Mouse (Mus musculus) liver, adult 2 months (tissue): ENCODE measurements around the gene Gm13101. TPM values are rescaled to one million over a fixed set of nuclear protein-coding genes. Genes with fewer than 3 reads are reported as not detected.
"Not testable (repeated sequence)": the region's sequence is repeated elsewhere in the genome, so short reads cannot be mapped to it uniquely, and the experiment has no call there.

Experiments used
- DNase-seq: peaks from one replicate; pipeline ENCODE4 v3.0.0-alpha.2; 2011; ENCODE audit warnings: low read depth, low spot score; ENCODE audit errors: extremely low read depth
- H3K27ac ChIP-seq: fragments of 200-500 bp; replicated peaks from 2 replicates; pipeline ENCODE4 v1.5.1; 2012; ENCODE audit warnings: low read depth, mild to moderate bottlenecking, control low read depth, inconsistent platforms, low read length; ENCODE audit not compliant: insufficient read depth
- H3K27me3 ChIP-seq: fragments of 200-500 bp; 2 replicates; pipeline ENCODE4 v1.6.1; 2012; ENCODE audit warnings: mild to moderate bottlenecking, moderate library complexity, low read length, inconsistent platforms; ENCODE audit not compliant: control insufficient read depth, insufficient read depth
- H3K36me3 ChIP-seq: fragments of 200-500 bp; 2 replicates; pipeline ENCODE4 v1.6.1; 2012; ENCODE audit warnings: low read length, inconsistent platforms; ENCODE audit not compliant: control insufficient read depth, insufficient read depth
- H3K4me1 ChIP-seq: fragments of 200-500 bp; 2 replicates; pipeline ENCODE4 v1.6.1; 2011; ENCODE audit warnings: low read length; ENCODE audit not compliant: control insufficient read depth, insufficient read depth
- H3K4me3 ChIP-seq: fragments of 200-500 bp; 2 replicates; pipeline ENCODE4 v1.5.1; 2011; ENCODE audit warnings: low read depth, mild to moderate bottlenecking, control low read depth, low read length, moderate library complexity; ENCODE audit not compliant: insufficient read depth
- H3K79me2 ChIP-seq: fragments of 200-500 bp; 2 replicates; pipeline ENCODE4 v1.6.1; 2012; ENCODE audit warnings: inconsistent platforms, mild to moderate bottlenecking, low read length, moderate library complexity; ENCODE audit not compliant: control insufficient read depth, insufficient read depth
- H3K9ac ChIP-seq: fragments of 200-500 bp; 2 replicates; pipeline ENCODE4 v1.6.1; 2012; ENCODE audit warnings: low read depth, mild to moderate bottlenecking, control low read depth, inconsistent platforms, low read length
- WGBS: fragments of 180-500 bp; shearing (Covaris S2); methylation state at CpG from one replicate; pipeline ENCODE4 v1.1.7; 2018; 5-methylcytosine and 5-hydroxymethylcytosine counted together
- polyA plus RNA-seq: library from polyadenylated mRNA; depleted of rRNA; stranded (reverse); fragments of >200 nt; gene quantifications from 2 replicates; pipeline ENCODE4 v1.2.3, GENCODE M21; 2012; rRNA removed
- total RNA-seq: library from RNA; depleted of rRNA; stranded (reverse); fragments of >200 nt; gene quantifications from 2 replicates; pipeline ENCODE4 v1.2.3, GENCODE M21; 2014; rRNA removed

Gene Gm13101
- total RNA-seq (not detected in 2 replicates), polyA plus RNA-seq (not detected in 2 replicates)

DNA sequence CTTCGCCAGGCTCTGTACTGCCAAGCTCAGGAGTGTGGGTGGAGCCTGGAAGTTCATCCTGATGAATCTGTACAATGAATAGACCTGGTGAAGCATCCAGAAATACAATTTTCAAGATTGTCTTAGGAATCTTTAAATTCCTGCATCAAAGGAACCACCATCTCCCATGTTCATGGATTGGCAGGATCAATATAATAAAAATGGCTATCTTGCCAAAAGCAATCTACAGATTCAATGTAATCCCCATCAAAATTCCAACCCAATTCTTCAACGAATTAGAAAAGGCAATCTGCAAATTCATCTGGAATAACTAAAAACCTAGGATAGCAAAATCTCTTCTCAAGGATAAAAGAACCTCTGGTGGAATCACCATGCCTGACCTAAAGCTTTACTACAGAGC, at the start of gene Gm13101:
Gm13101 (minus strand) TSS at position 101 of the 400 bp plus-strand sequence.
- not testable (repeated sequence) for H3K27me3 ChIP-seq, H3K36me3 ChIP-seq, H3K27ac ChIP-seq, H3K79me2 ChIP-seq, H3K4me3 ChIP-seq, H3K4me1 ChIP-seq, DNase-seq, H3K9ac ChIP-seq
- WGBS, result 38% methylated on average over 2 of the region's 2 CpGs

DNA sequence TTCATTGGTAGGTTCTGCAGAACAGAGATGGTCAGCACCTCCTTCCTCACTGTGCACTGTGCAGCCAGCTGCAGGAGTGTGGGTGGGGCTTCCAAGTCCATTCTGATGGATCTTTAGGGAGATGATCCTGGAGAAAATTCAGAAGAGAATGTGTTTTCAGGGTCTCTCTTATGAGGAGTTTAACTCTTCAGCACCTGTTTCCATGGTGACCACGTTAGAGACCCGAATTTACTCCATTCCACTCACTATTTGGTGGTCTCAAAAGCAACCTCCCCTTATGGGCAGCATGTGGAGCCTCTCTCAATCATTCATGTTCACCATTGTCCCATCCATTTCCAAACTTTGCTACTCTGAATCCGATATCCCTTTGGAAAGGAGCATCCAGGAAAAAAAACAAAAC, 27.5 kb upstream of the Gm13101 start, which contains the start of gene Pramef17:
Pramef17 (minus strand) TSS at position 101 of the 400 bp plus-strand sequence.
- not testable (repeated sequence) for H3K27me3 ChIP-seq, H3K9ac ChIP-seq, DNase-seq, H3K27ac ChIP-seq, H3K4me3 ChIP-seq, H3K36me3 ChIP-seq, H3K4me1 ChIP-seq, H3K79me2 ChIP-seq
- WGBS, result 58% methylated on average over 3 of the region's 3 CpGs

DNA sequence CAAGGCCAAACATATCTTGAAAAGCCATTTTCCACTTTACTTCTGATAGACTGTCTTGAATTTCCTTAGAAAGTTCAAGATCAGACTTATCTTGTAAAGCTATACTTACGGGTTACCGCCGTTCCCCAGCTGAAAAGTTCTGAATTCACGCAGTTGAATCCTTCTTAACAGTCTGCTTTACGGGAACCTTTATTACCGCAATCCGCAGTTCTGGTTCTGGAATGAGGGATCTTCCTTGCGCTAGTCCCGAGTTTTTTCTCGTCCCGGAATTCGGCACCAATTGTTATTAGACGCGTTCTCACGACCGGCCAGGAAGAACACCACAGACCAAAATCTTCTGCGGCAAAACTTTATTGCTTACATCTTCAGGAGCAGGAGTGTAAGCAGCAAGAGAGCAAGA, 21.4 kb upstream of the Gm13101 start:
- not testable (repeated sequence) for H3K27me3 ChIP-seq, H3K9ac ChIP-seq, H3K36me3 ChIP-seq, DNase-seq, H3K27ac ChIP-seq, H3K4me3 ChIP-seq, H3K79me2 ChIP-seq, H3K4me1 ChIP-seq
- 95% methylated on average over 17 of the region's 17 CpGs for WGBS

DNA sequence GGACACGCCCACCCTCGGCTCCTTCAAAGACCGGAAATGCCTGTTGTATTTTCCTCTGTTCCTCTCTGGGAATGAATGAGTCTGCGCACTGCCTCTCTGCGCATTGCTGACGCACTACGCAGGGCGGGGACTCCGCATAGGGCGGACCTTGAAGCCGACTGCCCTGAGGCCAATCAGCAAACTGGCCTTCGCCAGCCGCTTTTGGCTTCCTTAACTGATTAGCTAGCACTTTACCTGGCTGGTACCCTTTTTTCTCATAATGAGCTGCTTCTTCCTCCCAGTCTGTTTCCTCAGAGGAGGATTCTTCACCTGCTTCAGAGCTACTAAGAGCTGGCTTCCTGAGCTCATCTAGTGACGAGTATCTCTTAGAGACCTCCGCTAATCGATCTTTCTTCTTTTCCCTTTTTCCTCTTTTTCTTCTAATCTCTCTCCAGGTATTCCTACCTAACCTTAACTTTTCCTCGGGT, 20.8 kb upstream of the Gm13101 start:
- not testable (repeated sequence) for H3K27ac ChIP-seq, H3K9ac ChIP-seq, H3K27me3 ChIP-seq, H3K4me1 ChIP-seq, H3K79me2 ChIP-seq, H3K4me3 ChIP-seq, H3K36me3 ChIP-seq, DNase-seq
- WGBS, result 83% methylated on average over 13 of the region's 17 CpGs

DNA sequence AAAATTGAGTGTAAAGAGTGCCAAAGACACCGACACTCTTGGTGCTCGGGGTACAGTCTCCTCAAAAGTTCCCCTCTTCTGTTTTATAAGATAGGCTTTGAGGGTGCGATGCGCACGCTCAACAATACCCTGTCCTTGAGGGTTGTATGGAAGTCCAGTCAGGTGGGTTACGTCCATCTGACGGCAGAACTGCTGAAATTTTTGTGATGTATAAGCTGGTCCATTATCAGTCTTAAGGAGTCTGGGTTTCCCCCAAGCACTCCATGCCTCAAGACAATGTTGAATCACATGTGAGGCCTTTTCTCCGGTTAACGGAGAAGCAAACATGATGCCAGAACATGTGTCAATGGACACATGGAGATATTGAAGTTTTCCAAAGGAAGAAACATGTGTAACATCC, 19.0 kb upstream of the Gm13101 start:
- not testable (repeated sequence) for H3K36me3 ChIP-seq, H3K27ac ChIP-seq, H3K4me3 ChIP-seq, H3K4me1 ChIP-seq, DNase-seq, H3K27me3 ChIP-seq, H3K79me2 ChIP-seq, H3K9ac ChIP-seq
- 93% methylated on average over 7 of the region's 9 CpGs for WGBS

DNA sequence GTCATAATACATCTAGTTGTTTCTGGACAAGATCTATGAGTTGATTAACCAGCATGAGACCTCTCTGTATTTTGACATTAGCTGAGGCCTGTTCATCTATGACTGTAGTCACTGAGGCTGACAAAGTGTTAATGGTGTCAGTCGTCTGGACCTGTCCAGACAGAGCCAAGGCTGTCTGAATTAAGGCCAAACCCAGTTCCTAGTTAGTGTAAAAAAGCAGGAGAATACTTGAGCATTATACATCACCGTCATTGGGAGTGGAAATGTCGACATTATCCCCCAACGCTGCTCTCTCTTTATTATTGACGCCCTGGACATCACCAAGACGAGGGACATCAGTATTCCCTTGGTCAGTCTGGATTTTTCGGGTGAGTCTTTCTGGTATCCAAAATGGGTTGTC, 18.4 kb upstream of the Gm13101 start:
- WGBS, result no CpG with 5 or more reads among the region's 7 CpGs

DNA sequence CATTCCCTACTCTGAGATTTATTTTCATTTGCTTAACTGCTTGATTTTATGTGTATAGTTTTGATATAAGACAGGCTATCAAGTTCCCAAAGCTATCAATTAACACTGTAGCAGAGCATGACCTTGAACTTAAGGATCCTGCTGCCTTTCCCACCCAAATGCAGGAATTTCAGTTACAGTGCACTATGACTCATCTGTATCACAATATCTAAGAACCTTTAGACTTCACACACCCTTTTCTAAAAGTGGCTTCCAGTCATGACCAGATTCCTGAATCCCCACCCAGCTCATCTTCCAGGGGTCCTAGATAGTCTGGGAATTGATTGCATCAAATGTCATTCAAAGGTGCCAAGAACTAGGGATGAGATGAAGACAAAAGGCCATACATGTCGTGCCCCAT, 16.7 kb upstream of the Gm13101 start:
- not testable (repeated sequence) for H3K27ac ChIP-seq, H3K79me2 ChIP-seq, DNase-seq, H3K36me3 ChIP-seq, H3K9ac ChIP-seq, H3K27me3 ChIP-seq, H3K4me3 ChIP-seq, H3K4me1 ChIP-seq
- WGBS, result 27% methylated on average over 1 of the region's 1 CpGs

More for the DNA sequence above, 18.4 kb upstream of the Gm13101 start:
- not testable (repeated sequence) for H3K27ac ChIP-seq, H3K4me1 ChIP-seq, H3K27me3 ChIP-seq, H3K79me2 ChIP-seq, DNase-seq, H3K4me3 ChIP-seq, H3K36me3 ChIP-seq, H3K9ac ChIP-seq

DNA sequence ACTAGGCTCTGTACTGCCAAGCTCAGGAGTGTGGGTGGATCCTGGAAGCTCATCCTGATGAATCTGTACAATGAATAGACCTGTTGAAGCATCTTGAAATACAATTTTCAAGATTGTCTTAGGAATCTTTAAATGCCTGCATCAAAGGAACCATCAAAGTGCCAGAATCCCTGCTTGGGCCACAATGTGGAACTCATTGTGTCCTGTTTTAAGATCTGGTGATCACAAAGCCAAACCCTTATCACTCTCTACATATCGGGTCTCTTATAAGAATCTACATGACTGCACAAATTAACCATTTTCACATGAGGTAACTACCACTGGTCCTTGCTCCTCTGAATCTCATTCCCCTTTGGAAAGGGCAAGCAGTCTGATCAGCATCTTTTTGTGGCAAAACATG, 15.8 kb downstream of the Gm13101 start, which contains the start of gene Pramef25:
Pramef25 (minus strand) TSS at position 101 of the 400 bp plus-strand sequence.
- H3K27ac ChIP-seq, H3K79me2 ChIP-seq, H3K9ac ChIP-seq, H3K27me3 ChIP-seq, H3K4me3 ChIP-seq, H3K4me1 ChIP-seq, DNase-seq, H3K36me3 ChIP-seq: not testable (repeated sequence)
- 73% methylated on average over 1 of the region's 1 CpGs for WGBS
